Comparison of ENCODE assay signal across 8 mouse cellular contexts in the genomic region with DNA sequence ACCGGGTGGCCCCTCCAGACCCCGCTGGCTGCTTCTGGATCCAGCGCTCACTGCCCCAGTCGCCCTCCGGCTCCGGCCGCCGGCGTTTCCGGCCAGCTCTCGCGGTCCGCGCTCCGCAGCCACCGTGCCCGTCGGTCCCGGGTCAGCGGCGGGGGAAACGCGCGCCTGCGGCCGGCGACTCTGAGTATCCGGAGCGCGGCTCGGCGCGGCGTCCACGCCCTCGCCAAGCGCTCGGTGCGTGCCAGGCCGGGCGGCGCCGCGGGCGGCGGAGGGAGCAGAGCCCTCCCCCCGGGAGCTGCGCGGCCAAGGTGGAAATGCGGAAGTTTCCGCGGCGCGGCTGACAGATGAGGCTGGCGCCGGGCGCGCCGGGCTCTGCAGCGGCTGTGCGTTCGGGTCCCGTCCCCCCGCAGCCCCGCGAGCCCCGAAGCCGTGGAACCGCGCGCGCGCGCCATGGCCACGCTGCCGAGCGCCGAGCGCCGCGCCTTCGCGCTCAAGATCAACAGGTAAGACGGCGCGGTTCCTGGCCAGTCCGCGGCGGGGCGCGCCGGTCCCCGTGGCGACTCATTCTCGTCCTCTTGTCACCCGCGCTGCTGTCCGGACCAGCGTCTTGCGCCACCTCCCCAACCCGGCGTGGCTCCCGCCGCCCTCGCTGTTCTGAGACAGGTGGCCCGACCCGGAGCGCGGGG. TPM values are rescaled to one million over a fixed set of nuclear protein-coding genes. Genes with fewer than 3 reads are reported as not detected.
DNase-seq lines count a peak whose midpoint lies in the region.

Gene Dock8, plus strand, starts transcription at position 334 of the 686 bp plus-strand sequence.

- no peaks in the 10 kb centered on the region for H3K9me3 ChIP-seq in megakaryocyte, embryonic 14.5 days

- peak; percentile 77 for DNase-seq in NIH3T3 (ENCODE audit: low read depth)
- peak; percentile 62 for DNase-seq in embryo, embryonic 10 days (ENCODE audit: low spot score)
- peak; percentile 65 for DNase-seq in gastrocnemius, postnatal 14 days
- DNase-seq in induced T-regulatory cell, adult 2 months (ENCODE audit: low read depth) = peak; percentile 69
- peak; percentile 18 to 52 for DNase-seq in left cerebral cortex, postnatal 14 days (ENCODE audit: low spot score in 2 of 2)
- DNase-seq in right cerebral cortex, adult 18-20 months = peak; percentile 43
- DNase-seq in urinary bladder, postnatal 10 days (ENCODE audit: low spot score) = peak; percentile 15

- peak within 1 kb of the TSS; percentile 96 for H3K4me3 ChIP-seq in megakaryocyte, embryonic 14.5 days (replicated peaks)

- peaks cover 21% of the 10 kb centered on the region for H3K36me3 ChIP-seq in megakaryocyte, embryonic 14.5 days (replicated peaks; ENCODE audit: low read length)

- H3K4me1 ChIP-seq in megakaryocyte, embryonic 14.5 days = peaks cover 80% of the 10 kb centered on the region

- intact Hi-C loops in gastrocnemius, postnatal 14 days (cut with DNase I; ENCODE audit: low total_unique reads) = no loop called here
- intact Hi-C loops in left cerebral cortex, postnatal 14 days (cut with DNase I) = no loop called here

- H3K27me3 ChIP-seq in megakaryocyte, embryonic 14.5 days (replicated peaks) = no peaks in the 10 kb centered on the region

RNA-seq across cellular contexts. Expression of gene Dock8, which starts in this region (rescaled TPM):
- total RNA-seq in gastrocnemius, postnatal 14 days (2021) = 1 to 10 TPM; 1.8 to 2.6 TPM
- total RNA-seq in left cerebral cortex, postnatal 14 days (2021) = 1 to 10 TPM; 2.7 to 5.1 TPM
- polyA plus RNA-seq in megakaryocyte, embryonic 14.5 days (2012; ENCODE audit: insufficient read depth, low replicate concordance) = 7.9 and 18.0 TPM in 2 replicates

Comparison
In these comparisons a context has a peak if more than half of its experiments do, and no peak if none do; other contexts are left out.
1. Peak in every context shown above with its lines: DNase-seq and H3K4me3 ChIP-seq.
2. DNase-seq: peak in every context shown above with its lines; median percentile 77 in NIH3T3; 69 in induced T-regulatory cell, adult 2 months; 65 in gastrocnemius, postnatal 14 days; 62 in embryo, embryonic 10 days; 43 in right cerebral cortex, adult 18-20 months; 35 in left cerebral cortex, postnatal 14 days; 15 in urinary bladder, postnatal 10 days.